Mouse (Mus musculus) heart, embryonic 16.5 days (tissue): ENCODE results near the gene Rhox2g. TPM values are rescaled to one million over a fixed set of nuclear protein-coding genes. Genes with fewer than 3 reads are reported as not detected.

Experiments
- polyA plus RNA-seq: library from polyadenylated mRNA; unstranded; fragments of >200 nt; fragmentation: Nextera tagmentation; extraction: Ambion mirVana; gene quantifications from 2 replicates; pipeline ENCODE4 v1.2.1, GENCODE M21; 2015

The Rhox2g gene
- polyA plus RNA-seq, 1 experiment from 2014 or later = not detected

Other genes starting within 250 kb of the Rhox2g start
- gene Rhox2b, start 231.4 kb downstream of the Rhox2g start, polyA plus RNA-seq = not detected in 2 replicates
- 0.72 and 2.2 TPM in 2 replicates for gene Rhox4b, start 211.0 kb downstream of the Rhox2g start, polyA plus RNA-seq
- gene Rhox2c, start 189.8 kb downstream of the Rhox2g start, polyA plus RNA-seq = not detected in 2 replicates
- gene Rhox3c, start 184.9 kb downstream of the Rhox2g start, polyA plus RNA-seq = not detected in 2 replicates
- gene Rhox4c, start 163.1 kb downstream of the Rhox2g start, polyA plus RNA-seq = not detected in 2 replicates
- not detected in 2 replicates for gene Rhox2d, start 150.0 kb downstream of the Rhox2g start, polyA plus RNA-seq
- gene Rhox4d, start 129.1 kb downstream of the Rhox2g start, polyA plus RNA-seq = not detected in 2 replicates
- gene Rhox2e, start 113.0 kb downstream of the Rhox2g start, polyA plus RNA-seq = not detected in 2 replicates
- gene Rhox3e, start 101.5 kb downstream of the Rhox2g start, polyA plus RNA-seq = not detected in 2 replicates
- gene Rhox4e, start 86.1 kb downstream of the Rhox2g start, polyA plus RNA-seq = not detected in 2 replicates
- not detected in 2 replicates for gene Rhox2f, start 72.1 kb downstream of the Rhox2g start, polyA plus RNA-seq
- not detected in 2 replicates for gene Rhox3f, start 62.5 kb downstream of the Rhox2g start, polyA plus RNA-seq
- gene Rhox4f, start 35.8 kb downstream of the Rhox2g start, polyA plus RNA-seq = not detected in 2 replicates
- not detected in 2 replicates for gene Rhox3g, start 14.9 kb downstream of the Rhox2g start, polyA plus RNA-seq
- gene Rhox4g, start 7.9 kb upstream of the Rhox2g start, polyA plus RNA-seq = not detected in 2 replicates
- not detected in 2 replicates for gene Rhox3h, start 25.3 kb upstream of the Rhox2g start, polyA plus RNA-seq
- gene Rhox2h, start 29.8 kb upstream of the Rhox2g start, polyA plus RNA-seq = not detected in 2 replicates
- gene Rhox5, start 161.4 kb upstream of the Rhox2g start, polyA plus RNA-seq = 9.7 and 10.0 TPM in 2 replicates
- not detected in 2 replicates for gene Rhox6, start 183.4 kb upstream of the Rhox2g start, polyA plus RNA-seq
- not detected in 2 replicates for gene Rhox7a, start 188.2 kb upstream of the Rhox2g start, polyA plus RNA-seq
- gene Rhox8, start 235.5 kb upstream of the Rhox2g start, polyA plus RNA-seq = not detected in 2 replicates